Mouse (Mus musculus) ovary, postnatal 36 days (tissue): ENCODE results near the gene Akr1c18.

Source experiments
- DNase-seq: peaks from one replicate; pipeline ENCODE4 v3.0.0; 2022; ENCODE audit warnings: low spot score, mixed read lengths

Akr1c18 gene

GRCm38 (mm10) chr13:4102721-4103120, 47.7 kb downstream of the Akr1c18 start:
- no peak for DNase-seq

GRCm38 (mm10) chr13:4101691-4102090, 48.8 kb downstream of the Akr1c18 start:
- DNase-seq = no peak
